Mouse (Mus musculus): Measurements from ENCODE around the gene Gm29106. TPM values are rescaled to one million over a fixed set of nuclear protein-coding genes. Genes with fewer than 3 reads are reported as not detected.

Gm29106 gene
- polyA plus RNA-seq (2014; fragmentation: Illumina TruSeq; extraction: RNeasy Lipid Tissue Mini Kit (QIAGEN cat#74804); ENCODE audit: insufficient read depth, low read depth, low replicate concordance), result not detected

DNA sequence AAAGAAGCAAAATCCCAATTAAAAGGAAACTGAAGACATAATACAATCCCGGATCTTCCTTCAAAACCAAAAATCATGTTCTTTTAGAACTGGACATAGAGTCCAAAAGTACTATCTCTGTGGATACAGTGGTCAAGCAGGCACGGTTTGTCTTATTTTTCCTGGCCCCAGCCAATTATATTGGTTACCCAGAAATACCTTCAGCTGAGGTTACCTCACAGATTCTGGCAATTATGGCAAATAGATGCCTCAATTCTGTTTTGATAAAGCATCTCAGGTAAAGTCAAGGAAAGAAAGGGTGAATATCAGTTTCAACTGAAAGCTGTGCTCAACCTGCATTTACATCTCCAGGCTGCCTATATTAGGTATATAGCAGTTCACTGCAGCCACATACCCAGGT is at the start of gene Gm29106:
Gm29106 (plus strand) TSS at position 301 of the 400 bp plus-strand sequence.

Other genes starting within 250 kb of the Gm29106 start
- not detected for gene Gm28168, start 248.5 kb upstream of the Gm29106 start, polyA plus RNA-seq (2014; fragmentation: Illumina TruSeq; extraction: RNeasy Lipid Tissue Mini Kit (QIAGEN cat#74804); ENCODE audit: insufficient read depth, low read depth, low replicate concordance)
- gene Gm7145, start 210.6 kb upstream of the Gm29106 start, polyA plus RNA-seq (2014; fragmentation: Illumina TruSeq; extraction: RNeasy Lipid Tissue Mini Kit (QIAGEN cat#74804); ENCODE audit: insufficient read depth, low read depth, low replicate concordance), result not detected
- 43.7 TPM for gene Tsn, start 135.2 kb downstream of the Gm29106 start, polyA plus RNA-seq (2014; fragmentation: Illumina TruSeq; extraction: RNeasy Lipid Tissue Mini Kit (QIAGEN cat#74804); ENCODE audit: insufficient read depth, low read depth, low replicate concordance)
- gene Nifk, start 145.3 kb downstream of the Gm29106 start, polyA plus RNA-seq (2014; fragmentation: Illumina TruSeq; extraction: RNeasy Lipid Tissue Mini Kit (QIAGEN cat#74804); ENCODE audit: insufficient read depth, low read depth, low replicate concordance), result 19.9 TPM
- gene Clasp1, start 212.5 kb downstream of the Gm29106 start, polyA plus RNA-seq (2014; fragmentation: Illumina TruSeq; extraction: RNeasy Lipid Tissue Mini Kit (QIAGEN cat#74804); ENCODE audit: insufficient read depth, low read depth, low replicate concordance), result 7.7 TPM